Mouse (Mus musculus) urinary bladder, postnatal 4 days (tissue): ENCODE data around the gene Maged1.
"Not testable (repeated sequence)": the region's sequence is repeated elsewhere in the genome, so short reads cannot be mapped to it uniquely, and the experiment has no call there.

Experiments
- DNase-seq, 2 experiments: peaks; one replicate each; pipeline ENCODE4 v3.0.0; 2021 to 2022; ENCODE audit warnings: low spot score in 2 of 2

The Maged1 gene

DNA sequence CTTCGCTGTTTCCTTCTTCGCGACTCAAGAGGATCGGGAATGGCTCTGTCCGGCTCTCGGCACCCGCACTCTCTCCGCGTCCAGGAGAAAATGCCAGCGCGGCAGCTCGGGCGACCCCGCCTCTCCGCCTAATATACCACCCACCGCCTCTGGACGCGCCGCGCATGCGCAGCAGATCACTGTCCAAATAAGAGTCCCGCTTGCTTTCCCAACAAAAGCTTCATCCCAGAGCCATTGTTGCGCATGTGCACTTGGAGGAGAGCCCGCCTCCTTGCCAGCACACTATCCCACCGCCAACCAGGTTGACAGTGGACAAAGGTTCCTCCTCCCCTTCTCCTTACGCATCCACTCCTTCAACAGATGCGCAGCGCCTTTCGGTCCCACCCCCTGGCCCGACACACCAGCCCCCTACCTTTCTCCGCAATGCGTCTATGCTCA, at the start of gene Maged1:
TSS of gene Maged1 (minus strand) at position 226 of the 438 bp plus-strand sequence.
- DNase-seq = peak; percentile 91

DNA sequence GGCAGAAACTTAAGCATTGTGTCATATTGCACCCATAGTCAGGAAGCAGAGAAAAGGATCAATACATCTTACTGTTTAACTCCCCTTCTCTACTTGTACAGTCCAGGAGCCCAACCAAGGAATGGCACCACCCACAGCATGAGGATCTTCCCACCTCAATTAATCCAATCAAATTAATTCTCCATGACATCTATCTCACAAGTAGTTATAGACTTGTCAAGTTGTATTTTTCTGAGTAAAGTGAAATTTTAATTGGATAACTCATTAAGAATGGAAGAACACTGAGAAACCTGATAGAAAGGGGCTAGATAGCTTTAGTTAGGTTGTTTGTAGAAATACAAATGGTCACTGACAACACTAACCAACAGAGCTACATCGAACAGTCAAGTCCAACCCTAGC, 38.3 kb upstream of the Maged1 start:
- no peak for DNase-seq

GRCm38 (mm10) chrX:94564694-94565093, 22.8 kb upstream of the Maged1 start:
- DNase-seq = no peak

DNA sequence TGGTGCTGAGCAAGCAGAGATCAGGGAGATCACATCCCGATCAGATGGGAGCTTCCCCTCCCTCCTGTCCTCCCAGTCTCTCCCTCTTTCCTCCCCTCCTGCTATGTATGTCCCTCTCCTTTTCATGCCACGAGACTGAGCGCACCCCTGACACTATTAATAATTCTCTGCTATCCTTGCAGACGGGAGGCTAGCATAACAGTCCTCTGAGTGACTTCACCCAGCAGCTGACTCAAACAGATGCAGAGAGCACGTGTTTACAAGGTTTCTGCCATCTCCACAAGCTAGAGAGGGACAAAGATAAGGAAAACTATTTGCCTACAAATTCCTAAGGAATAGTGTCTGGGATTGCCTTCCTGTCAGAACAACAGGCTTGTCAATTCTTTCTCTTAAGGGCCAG, 20.4 kb upstream of the Maged1 start:
- no peak for DNase-seq

GRCm38 (mm10) chrX:94548227-94548626, 6.3 kb upstream of the Maged1 start:
- no peak for DNase-seq

GRCm38 (mm10) chrX:94545941-94546340, 4.0 kb upstream of the Maged1 start:
- DNase-seq = no peak

- DNase-seq = no peak
Measured at GRCm38 (mm10) chrX:94544923-94545322, 3.0 kb upstream of the Maged1 start.

- DNase-seq = no peak
Measured at GRCm38 (mm10) chrX:94542536-94542935, 593 bp upstream of the Maged1 start.

GRCm38 (mm10) chrX:94541206-94541605, 737 bp downstream of the Maged1 start:
- no peak for DNase-seq

GRCm38 (mm10) chrX:94540341-94541201, 1.4 kb downstream of the Maged1 start:
- DNase-seq = peak; percentile 31 to 79

DNA sequence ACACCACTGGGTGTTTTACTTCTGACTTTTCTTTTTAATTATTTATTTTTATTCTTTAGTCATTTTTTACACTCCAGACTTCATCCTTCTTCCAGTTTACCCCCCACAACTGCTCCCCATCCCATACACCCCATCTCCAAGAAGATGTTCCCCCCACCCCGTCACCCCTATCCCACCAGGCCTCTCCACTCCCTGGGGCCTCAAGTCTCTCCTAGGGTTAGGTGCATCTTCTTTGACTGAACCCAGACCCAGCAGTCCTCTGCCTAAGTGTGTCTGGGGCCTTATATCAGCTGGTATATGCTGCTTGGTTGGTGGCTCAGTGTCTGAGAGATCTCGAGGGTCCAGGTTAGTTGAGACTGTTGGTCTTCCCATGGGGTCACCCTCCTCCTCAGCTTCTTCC, 7.6 kb downstream of the Maged1 start:
- no peak for DNase-seq

- no peak for DNase-seq
Measured at GRCm38 (mm10) chrX:94530301-94530700, 11.6 kb downstream of the Maged1 start.

DNA sequence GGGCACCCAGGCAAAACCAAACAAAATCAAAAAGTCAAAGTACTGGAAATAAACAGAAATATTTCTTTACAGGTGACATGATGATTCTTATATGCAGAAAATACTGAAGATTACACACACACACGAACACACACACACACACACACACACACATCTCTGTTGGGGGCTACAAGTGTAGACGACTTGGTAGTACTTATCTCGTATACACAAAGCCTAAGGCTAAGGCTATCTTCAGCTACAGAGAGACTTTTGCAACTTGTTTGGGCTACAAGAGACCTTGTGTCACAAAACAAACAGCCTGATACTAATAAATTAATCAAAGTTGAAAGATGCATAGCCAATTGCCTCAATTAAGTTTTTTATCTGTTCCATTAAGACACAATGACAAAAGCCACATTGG, 19.8 kb downstream of the Maged1 start:
- no peak for DNase-seq

- no peak for DNase-seq
Measured at GRCm38 (mm10) chrX:94508442-94508819, 33.5 kb downstream of the Maged1 start.

GRCm38 (mm10) chrX:94507698-94508441, 34.1 kb downstream of the Maged1 start:
- DNase-seq = not testable (repeated sequence)

- DNase-seq = no peak
Measured at GRCm38 (mm10) chrX:94486001-94486792, 55.7 kb downstream of the Maged1 start.
